Mouse (Mus musculus): ENCODE measurements around the gene Dpp9.

Gene Dpp9

DNA sequence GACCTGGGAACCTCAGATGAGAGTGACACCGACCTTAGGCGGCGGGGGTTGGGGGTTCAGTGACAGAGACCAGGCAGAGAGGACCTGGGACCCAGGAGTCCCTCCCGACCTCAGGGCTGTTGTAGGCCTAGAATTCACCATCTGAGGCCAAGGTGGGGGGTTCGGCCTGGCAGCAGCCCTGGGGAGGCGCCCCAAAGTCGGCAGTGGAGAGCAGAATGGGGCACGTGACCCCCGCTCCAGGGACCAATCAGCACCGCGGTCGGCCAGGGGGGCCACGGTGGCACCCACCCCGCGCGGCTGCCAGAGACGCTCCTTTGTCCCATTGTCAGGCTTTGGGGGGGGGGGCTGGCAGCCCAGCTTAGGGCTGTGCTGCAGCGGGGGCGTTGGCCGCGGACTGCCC lies 79.3 kb downstream of the Dpp9 start:
- no peak for DNase-seq (ENCODE audit: low spot score)

DNA sequence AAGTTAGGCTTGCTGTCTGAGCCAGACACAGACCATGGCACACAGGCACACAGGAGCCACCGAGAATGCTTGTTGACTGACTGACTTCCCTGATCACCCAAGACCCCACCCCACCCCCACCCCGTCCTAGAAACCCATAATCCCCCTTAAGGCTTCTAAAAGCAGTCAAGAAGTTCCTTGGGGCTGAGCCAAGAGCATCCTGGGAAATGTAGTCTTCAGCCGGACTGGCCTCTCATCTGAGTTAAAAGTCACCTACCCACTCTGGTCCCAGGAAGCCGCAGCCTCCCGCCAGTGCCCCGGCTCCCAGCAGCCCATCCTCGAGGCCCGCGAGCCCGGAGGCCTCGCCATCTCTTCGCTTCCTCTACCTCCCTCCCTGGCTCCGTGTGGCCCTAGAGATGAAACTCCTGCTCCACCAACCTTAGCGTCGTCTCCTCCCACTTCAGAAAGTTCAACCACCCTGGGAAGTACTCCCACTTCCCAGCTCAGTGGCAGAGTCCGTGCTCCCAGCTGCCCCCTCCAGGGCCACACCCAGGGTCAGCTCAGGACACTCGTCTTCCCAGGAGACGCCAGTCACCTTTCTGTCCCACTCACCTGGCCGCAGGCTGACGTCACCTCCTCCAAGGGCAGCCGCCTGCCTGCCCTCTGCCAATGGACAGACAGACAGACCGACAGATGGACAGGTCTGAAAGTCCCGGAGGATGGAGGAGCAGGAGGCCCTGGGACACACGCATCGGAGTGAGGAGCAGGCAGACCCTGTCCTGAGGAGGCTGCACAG lies 80.7 kb downstream of the Dpp9 start:
- DNase-seq (ENCODE audit: low spot score) = no peak
